Mouse (Mus musculus): ENCODE data around the gene Wscd2. TPM values are rescaled to one million over a fixed set of nuclear protein-coding genes. Genes with fewer than 3 reads are reported as not detected.

The Wscd2 gene
- total and polyA plus RNA-seq, 3 experiments: 0.38 to 0.51 (median 0.39) TPM

DNA sequence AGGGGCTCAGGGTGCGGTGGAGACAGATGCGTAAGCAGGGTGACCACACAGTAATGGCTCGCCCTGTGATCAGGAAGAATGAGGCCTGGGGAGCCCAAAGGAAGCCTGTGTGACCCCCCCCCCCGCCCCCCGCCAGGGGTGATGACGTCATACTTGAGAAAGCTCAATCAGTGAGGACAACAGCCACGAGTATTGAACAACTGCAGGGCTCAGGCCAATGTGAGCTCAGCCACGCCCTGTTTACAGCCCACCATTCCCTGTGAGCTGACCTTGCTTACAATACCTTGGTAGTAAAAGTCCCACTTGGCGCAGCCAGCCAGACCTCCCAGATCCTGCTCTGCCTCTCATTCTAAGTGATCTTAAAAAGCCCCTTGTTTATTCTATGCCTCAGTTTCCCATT lies 90.7 kb downstream of the Wscd2 start:
- Histone ChIP-seq H3K27me3 (replicated peaks) (peaks cover 2% of the 10 kb centered on the region), H3K4me1 (ENCODE audit: control insufficient read depth in 1 of 2, insufficient read depth in 2 of 2) (peaks cover 0 to 16% of the 10 kb centered on the region in 2 experiments; a peak in 2 of 4 replicates), H3K36me3 (replicated peaks in 1 of 2; ENCODE audit: control insufficient read depth in 1 of 2, insufficient read depth in 1 of 2, low read length in 1 of 2) (no peaks in the 10 kb centered on the region), H3K9me3 (replicated peaks; ENCODE audit: low read length) (peaks cover 4% of the 10 kb centered on the region), H3K4me3 (replicated peaks in 1 of 3; ENCODE audit: low read depth in 2 of 3, low read length in 2 of 3, poor library complexity in 1 of 3) (no peak overlapping the region), H3K79me2 (replicated peaks; ENCODE audit: control insufficient read depth, extremely low read depth, insufficient read depth, poor library complexity, severe bottlenecking) (no peaks in the 10 kb centered on the region), H3K27ac (ENCODE audit: insufficient read depth, low read depth) (no peak overlapping the region), H3K4me2 (ENCODE audit: insufficient read depth, low read depth, poor library complexity, severe bottlenecking) (no peak overlapping the region), H3K9ac (ENCODE audit: insufficient read depth, low read depth) (no peak overlapping the region)
- no peak for DNase-seq (ENCODE audit: extremely low read depth)
- dilution Hi-C loops (cut with MboI; ENCODE audit: extremely low pct_ligation_motif_present, extremely low pct_unique_long_range_greater_than_20kb, low sequenced_read_pairs) (no loop called here), in situ Hi-C loops (cut with MboI; ENCODE audit: low pct_ligation_motif_present, low pct_unique_long_range_greater_than_20kb, low sequenced_read_pairs) (loop anchor here (10.0 kb wide), 2 partner anchors 64 to 244 kb away; no protein-coding TSS in a partner anchor)
- TF ChIP-seq KAT2A (IDR thresholded peaks at IDR 0.05; ENCODE audit: insufficient replicate concordance, low read length): no peak
- TF ChIP-seq RAD21 (IDR thresholded peaks at IDR 0.05; ENCODE audit: low read depth, low read length): no peak

DNA sequence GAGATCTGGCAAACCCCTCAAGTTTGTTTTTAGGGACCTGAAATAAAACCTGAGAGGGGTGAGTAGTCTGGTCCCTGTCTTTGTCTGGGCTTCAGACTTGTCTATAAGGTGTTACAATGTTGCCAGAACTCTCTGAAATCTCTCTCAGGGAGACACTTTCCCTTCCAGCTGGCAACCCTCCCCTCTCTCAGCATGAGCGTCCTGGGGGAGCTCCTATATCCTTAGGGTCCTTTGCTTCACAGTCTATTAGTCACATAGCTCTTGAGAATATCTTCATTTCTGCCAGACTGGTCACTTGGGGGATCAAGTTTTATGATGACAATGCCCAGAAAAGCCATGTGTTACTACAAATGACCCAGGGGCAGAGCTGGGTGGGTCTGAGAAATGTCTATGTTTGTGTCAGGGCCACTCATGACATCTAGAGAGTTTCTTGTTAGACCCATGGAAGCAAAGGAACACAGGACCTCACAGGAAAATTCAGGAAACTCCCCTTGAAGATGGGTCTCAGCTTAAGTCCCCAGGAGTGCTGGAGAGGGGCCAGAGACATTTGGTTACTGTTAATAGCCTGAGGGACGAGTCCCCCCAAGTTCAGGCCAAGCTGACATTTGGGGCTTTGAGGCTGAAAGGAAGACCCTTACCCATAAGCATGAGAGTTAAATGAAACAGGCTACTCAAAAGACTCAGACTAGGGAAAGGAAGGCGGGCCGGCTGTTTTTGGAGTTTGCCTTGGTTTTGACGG lies 93.5 kb downstream of the Wscd2 start:
- TF ChIP-seq MAFK (IDR thresholded peaks at IDR 0.05; ENCODE audit: insufficient replicate concordance, low read length): no peak
- peak overlapping the region; percentile 93; the same call in 1 of the 2 replicates for H3K4me2 ChIP-seq (ENCODE audit: insufficient read depth, low read depth, poor library complexity, severe bottlenecking)
- dilution Hi-C loops (cut with MboI; ENCODE audit: extremely low pct_ligation_motif_present, extremely low pct_unique_long_range_greater_than_20kb, low sequenced_read_pairs): no loop called here
- DNase-seq (ENCODE audit: extremely low read depth): no peak
- no peak overlapping the region for H3K9ac ChIP-seq (ENCODE audit: insufficient read depth, low read depth)
- H3K79me2 ChIP-seq (replicated peaks; ENCODE audit: control insufficient read depth, extremely low read depth, insufficient read depth, poor library complexity, severe bottlenecking): no peaks in the 10 kb centered on the region
- H3K4me1 ChIP-seq (ENCODE audit: control insufficient read depth in 1 of 2, insufficient read depth in 2 of 2): peaks cover 5 to 36% of the 10 kb centered on the region in 2 experiments; a peak in 3 of 4 replicates
- H3K27me3 ChIP-seq (replicated peaks): no peaks in the 10 kb centered on the region
- H3K27ac ChIP-seq (ENCODE audit: insufficient read depth, low read depth): no peak overlapping the region
- in situ Hi-C loops (cut with MboI; ENCODE audit: low pct_ligation_motif_present, low pct_unique_long_range_greater_than_20kb, low sequenced_read_pairs): loop anchor here (10.0 kb wide), 2 partner anchors 61 to 241 kb away; no protein-coding TSS in a partner anchor
- H3K9me3 ChIP-seq (replicated peaks; ENCODE audit: low read length): peaks cover 4% of the 10 kb centered on the region
- no peaks in the 10 kb centered on the region for H3K36me3 ChIP-seq (replicated peaks in 1 of 2; ENCODE audit: control insufficient read depth in 1 of 2, insufficient read depth in 1 of 2, low read length in 1 of 2)
- H3K4me3 ChIP-seq (replicated peaks in 1 of 3; ENCODE audit: low read depth in 2 of 3, low read length in 2 of 3, poor library complexity in 1 of 3): no peak overlapping the region

DNA sequence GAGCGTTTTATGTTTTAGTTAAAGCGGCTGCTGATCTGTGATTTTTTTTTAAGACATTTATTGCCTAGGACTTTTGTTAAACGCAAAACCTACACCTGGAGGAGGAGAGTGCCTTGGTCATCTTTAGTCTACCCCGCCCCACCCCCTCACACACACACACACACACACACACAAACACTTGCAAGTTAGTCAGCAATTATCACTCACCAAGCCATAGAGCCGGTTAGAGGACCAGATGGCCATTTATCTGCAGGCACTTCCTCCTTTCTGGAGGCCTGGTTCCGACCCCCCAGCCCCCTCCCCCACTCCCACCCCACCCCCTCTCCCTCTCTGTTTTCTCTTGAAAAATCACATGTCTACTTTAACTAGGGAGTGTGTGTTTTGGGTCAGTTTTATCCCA lies 94.3 kb downstream of the Wscd2 start:
- Histone ChIP-seq H3K27ac (ENCODE audit: insufficient read depth, low read depth) (peak overlapping the region; percentile 99), H3K79me2 (replicated peaks; ENCODE audit: control insufficient read depth, extremely low read depth, insufficient read depth, poor library complexity, severe bottlenecking) (no peaks in the 10 kb centered on the region), H3K4me2 (ENCODE audit: insufficient read depth, low read depth, poor library complexity, severe bottlenecking) (peak overlapping the region; percentile 93), H3K9me3 (replicated peaks; ENCODE audit: low read length) (peaks cover 4% of the 10 kb centered on the region), H3K9ac (ENCODE audit: insufficient read depth, low read depth) (peak overlapping the region; percentile 76), H3K4me3 (replicated peaks in 1 of 3; ENCODE audit: low read depth in 2 of 3, low read length in 2 of 3, poor library complexity in 1 of 3) (peak overlapping the region in 1 of 3 experiments; percentile 33), H3K36me3 (replicated peaks in 1 of 2; ENCODE audit: control insufficient read depth in 1 of 2, insufficient read depth in 1 of 2, low read length in 1 of 2) (no peaks in the 10 kb centered on the region), H3K27me3 (replicated peaks) (no peaks in the 10 kb centered on the region), H3K4me1 (ENCODE audit: control insufficient read depth in 1 of 2, insufficient read depth in 2 of 2) (peaks cover 5 to 44% of the 10 kb centered on the region in 2 experiments; a peak in 3 of 4 replicates)
- dilution Hi-C loops (cut with MboI; ENCODE audit: extremely low pct_ligation_motif_present, extremely low pct_unique_long_range_greater_than_20kb, low sequenced_read_pairs): no loop called here
- in situ Hi-C loops (cut with MboI; ENCODE audit: low pct_ligation_motif_present, low pct_unique_long_range_greater_than_20kb, low sequenced_read_pairs): loop anchor here (10.0 kb wide), 2 partner anchors 60 to 240 kb away; no protein-coding TSS in a partner anchor
- DNase-seq (ENCODE audit: extremely low read depth): peak; percentile 60
- TF ChIP-seq TCF12 (IDR thresholded peaks at IDR 0.05; ENCODE audit: low read depth, low read length) (peak; percentile 65; the same call in 1 of the 2 replicates), PAX5 (IDR thresholded peaks at IDR 0.05; ENCODE audit: low read length) (no peak), RCOR1 (conservative IDR thresholded peaks at IDR 0.05; ENCODE audit: low read depth, low read length) (no peak), E2F4 (IDR thresholded peaks at IDR 0.05; ENCODE audit: insufficient replicate concordance, low read depth, low read length) (no peak), RAD21 (IDR thresholded peaks at IDR 0.05; ENCODE audit: low read depth, low read length) (no peak; the same call in 1 of the 2 replicates), UBTF (IDR thresholded peaks at IDR 0.05; ENCODE audit: low read depth, low read length) (no peak), POLR2A (IDR thresholded peaks at IDR 0.05; ENCODE audit: low read depth, low read length) (no peak; the same call in 1 of the 2 replicates), ZNF384 (IDR thresholded peaks at IDR 0.05; ENCODE audit: low read depth, low read length) (no peak), ZC3H11A (IDR thresholded peaks at IDR 0.05; ENCODE audit: low read depth, low read length) (no peak), MEF2A (IDR thresholded peaks at IDR 0.05; ENCODE audit: borderline replicate concordance, low read depth, low read length) (no peak), ZMIZ1 (IDR thresholded peaks at IDR 0.05; ENCODE audit: low read depth, low read length) (no peak), JUN (IDR thresholded peaks at IDR 0.05; ENCODE audit: insufficient read depth, low read depth, low read length) (no peak), SMC3 (IDR thresholded peaks at IDR 0.05; ENCODE audit: low read depth, low read length) (no peak), NELFE (IDR thresholded peaks at IDR 0.05; ENCODE audit: low read depth, low read length) (no peak), NRF1 (IDR thresholded peaks at IDR 0.05; ENCODE audit: low read depth, low read length) (no peak), ELF1 (IDR thresholded peaks at IDR 0.05; ENCODE audit: low read depth, low read length) (peak; percentile 57; the same call in 1 of the 2 replicates), ZKSCAN1 (IDR thresholded peaks at IDR 0.05; ENCODE audit: borderline replicate concordance, low read depth, low read length) (no peak), CTCF (conservative IDR thresholded peaks at IDR 0.05 in 1 of 2, IDR thresholded peaks at IDR 0.05 in 1 of 2; ENCODE audit: low read depth in 2 of 2, low read length in 2 of 2) (no peak), POLR2AphosphoS2 (IDR thresholded peaks at IDR 0.05; ENCODE audit: low read depth, low read length) (no peak), GABPA (IDR thresholded peaks at IDR 0.05; ENCODE audit: insufficient replicate concordance, low read depth, low read length) (no peak), USF1 (IDR thresholded peaks at IDR 0.05; ENCODE audit: low read depth, low read length) (no peak), CHD1 (IDR thresholded peaks at IDR 0.05; ENCODE audit: low read depth, low read length) (no peak)

Measured in CH12.LX (cell line).